Mouse (Mus musculus) forebrain, embryonic 13.5 days (tissue): ENCODE data around the gene Clcnkb. TPM values are rescaled to one million over a fixed set of nuclear protein-coding genes. Genes with fewer than 3 reads are reported as not detected.

Experiments
- ATAC-seq: fragments of 200-750 bp; cut with Nextera tagmentation; 2 replicates; pipeline ENCODE4 v1.8.0; 2017
- H3K27ac ChIP-seq: fragments of 300-500 bp; sonication (generic); 2 replicates; pipeline ENCODE4 v1.5.1; 2015; ENCODE audit warnings: inconsistent platforms, mild to moderate bottlenecking, moderate library complexity
- H3K27me3 ChIP-seq: fragments of 300-500 bp; sonication (generic); 2 replicates; pipeline ENCODE4 v1.6.1; 2015; ENCODE audit warnings: mild to moderate bottlenecking, inconsistent platforms
- H3K36me3 ChIP-seq: fragments of 300-500 bp; sonication (generic); 2 replicates; pipeline ENCODE4 v1.6.1; 2015; ENCODE audit warnings: mild to moderate bottlenecking, inconsistent platforms; ENCODE audit not compliant: poor library complexity, severe bottlenecking
- H3K4me1 ChIP-seq: fragments of 300-500 bp; sonication (generic); 2 replicates; pipeline ENCODE4 v1.6.1; 2015; ENCODE audit warnings: inconsistent platforms
- H3K4me2 ChIP-seq: fragments of 300-500 bp; sonication (generic); 2 replicates; pipeline ENCODE4 v1.6.1; 2015; ENCODE audit warnings: inconsistent platforms, mild to moderate bottlenecking, moderate library complexity
- H3K4me3 ChIP-seq: fragments of 300-500 bp; sonication (generic); 2 replicates; pipeline ENCODE4 v1.5.1; 2015; ENCODE audit warnings: mild to moderate bottlenecking, inconsistent platforms
- H3K9ac ChIP-seq: fragments of 300-500 bp; sonication (generic); 2 replicates; pipeline ENCODE4 v1.6.1; 2015; ENCODE audit warnings: mild to moderate bottlenecking, inconsistent platforms
- H3K9me3 ChIP-seq: fragments of 300-500 bp; sonication (generic); replicated peaks from 2 replicates; pipeline ENCODE4 v1.6.1; 2016; ENCODE audit warnings: inconsistent platforms
- WGBS: fragments of 180-500 bp; shearing (Covaris S2); methylation state at CpG from one replicate; pipeline ENCODE4 v1.1.7; 2015; 5-methylcytosine and 5-hydroxymethylcytosine counted together
- polyA plus RNA-seq: library from polyadenylated mRNA; unstranded; fragments of >200 nt; fragmentation: Nextera tagmentation; extraction: Ambion mirVana; gene quantifications from 2 replicates; pipeline ENCODE4 v1.2.1, GENCODE M21; 2015

The Clcnkb gene
- polyA plus RNA-seq, 1 experiment from 2014 or later = not detected

GRCm38 (mm10) chr4:141391293-141391692 lies 24.5 kb downstream of the Clcnkb start:
- ATAC-seq = no peak
- Histone ChIP-seq H3K27ac (no peak overlapping the region), H3K4me1 (peaks cover 2% of the 10 kb centered on the region; the same call in 1 of the 2 replicates), H3K4me2 (no peak overlapping the region), H3K4me3 (no peak overlapping the region), H3K9me3 (no peaks in the 10 kb centered on the region), H3K9ac (no peak overlapping the region), H3K27me3 (peaks cover 13% of the 10 kb centered on the region; the same call in 1 of the 2 replicates), H3K36me3 (no peaks in the 10 kb centered on the region)
- 74% methylated on average over 12 of the region's 12 CpGs for WGBS

- H3K27ac ChIP-seq = no peak overlapping the region
- no peak overlapping the region for H3K4me2 ChIP-seq
- H3K9me3 ChIP-seq = no peaks in the 10 kb centered on the region
- peaks cover 10% of the 10 kb centered on the region for H3K27me3 ChIP-seq
- whole genome bisulfite sequencing = 71% methylated on average over 18 of the region's 18 CpGs
- no peak overlapping the region for H3K9ac ChIP-seq
- peaks cover 2% of the 10 kb centered on the region; the same call in 1 of the 2 replicates for H3K4me1 ChIP-seq
- no peaks in the 10 kb centered on the region for H3K36me3 ChIP-seq
- no peak for ATAC-seq
- no peak overlapping the region for H3K4me3 ChIP-seq
Measured at GRCm38 (mm10) chr4:141389366-141390150, 26.3 kb downstream of the Clcnkb start.

- Histone ChIP-seq H3K4me2 (no peak overlapping the region), H3K4me1 (peaks cover 4% of the 10 kb centered on the region; the same call in 1 of the 2 replicates), H3K27ac (no peak overlapping the region), H3K4me3 (no peak overlapping the region), H3K36me3 (no peaks in the 10 kb centered on the region), H3K9me3 (no peaks in the 10 kb centered on the region), H3K27me3 (peaks cover 23% of the 10 kb centered on the region), H3K9ac (no peak overlapping the region)
- 66% methylated on average over 5 of the region's 5 CpGs for WGBS
- no peak for ATAC-seq
Measured at GRCm38 (mm10) chr4:141387933-141388332, 27.9 kb downstream of the Clcnkb start.

- no peak overlapping the region for H3K9ac ChIP-seq
- peaks cover 30% of the 10 kb centered on the region for H3K27me3 ChIP-seq
- no peaks in the 10 kb centered on the region for H3K9me3 ChIP-seq
- peak; percentile 36; the same call in 1 of the 2 replicates for ATAC-seq
- no peak overlapping the region for H3K4me2 ChIP-seq
- no peak overlapping the region for H3K4me3 ChIP-seq
- H3K36me3 ChIP-seq = no peaks in the 10 kb centered on the region
- H3K4me1 ChIP-seq = peaks cover 10% of the 10 kb centered on the region
- no peak overlapping the region for H3K27ac ChIP-seq
- 17% methylated on average over 5 of the region's 5 CpGs for WGBS
Measured at GRCm38 (mm10) chr4:141387093-141387784, 28.6 kb downstream of the Clcnkb start.

GRCm38 (mm10) chr4:141386150-141386549 lies 29.7 kb downstream of the Clcnkb start:
- H3K9me3 ChIP-seq = no peaks in the 10 kb centered on the region

GRCm38 (mm10) chr4:141385275-141385674 lies 30.5 kb downstream of the Clcnkb start:
- peaks cover 50% of the 10 kb centered on the region for H3K27me3 ChIP-seq
- 2% methylated on average over 7 of the region's 7 CpGs for WGBS
- H3K36me3 ChIP-seq = no peaks in the 10 kb centered on the region
- H3K4me2 ChIP-seq = no peak overlapping the region
- H3K4me3 ChIP-seq = no peak overlapping the region
- H3K9me3 ChIP-seq = no peaks in the 10 kb centered on the region
- no peak overlapping the region for H3K9ac ChIP-seq
- peaks cover 13% of the 10 kb centered on the region for H3K4me1 ChIP-seq
- no peak for ATAC-seq
- H3K27ac ChIP-seq = no peak overlapping the region

More at GRCm38 (mm10) chr4:141386150-141386549, 29.7 kb downstream of the Clcnkb start:
- 74% methylated on average over 7 of the region's 7 CpGs for WGBS
- Histone ChIP-seq H3K4me3 (no peak overlapping the region), H3K4me1 (peaks cover 13% of the 10 kb centered on the region), H3K4me2 (no peak overlapping the region), H3K9ac (no peak overlapping the region), H3K36me3 (no peaks in the 10 kb centered on the region), H3K27ac (no peak overlapping the region), H3K27me3 (peaks cover 41% of the 10 kb centered on the region)
- no peak for ATAC-seq

- Histone ChIP-seq H3K36me3 (no peaks in the 10 kb centered on the region), H3K4me2 (peak overlapping the region; percentile 62), H3K27ac (no peak overlapping the region), H3K4me1 (peaks cover 11% of the 10 kb centered on the region), H3K9ac (peak overlapping the region; percentile 34), H3K27me3 (peaks cover 52% of the 10 kb centered on the region), H3K9me3 (no peaks in the 10 kb centered on the region), H3K4me3 (peak overlapping the region; percentile 37)
- ATAC-seq = peak; percentile 46; the same call in 1 of the 2 replicates
- 2% methylated on average over 25 of the region's 25 CpGs for WGBS
Measured at GRCm38 (mm10) chr4:141382406-141382805, 33.4 kb downstream of the Clcnkb start.

- Histone ChIP-seq H3K9ac (no peak overlapping the region), H3K4me3 (no peak overlapping the region), H3K9me3 (no peaks in the 10 kb centered on the region), H3K36me3 (no peaks in the 10 kb centered on the region), H3K4me1 (peaks cover 11% of the 10 kb centered on the region), H3K4me2 (no peak overlapping the region), H3K27me3 (peaks cover 46% of the 10 kb centered on the region), H3K27ac (no peak overlapping the region)
- 55% methylated on average over 8 of the region's 8 CpGs for WGBS
- no peak for ATAC-seq
Measured at GRCm38 (mm10) chr4:141379674-141380073, 36.1 kb downstream of the Clcnkb start.

- no peaks in the 10 kb centered on the region for H3K9me3 ChIP-seq
- H3K27me3 ChIP-seq = peaks cover 24% of the 10 kb centered on the region
- ATAC-seq = no peak
- no peak overlapping the region for H3K9ac ChIP-seq
- H3K4me2 ChIP-seq = no peak overlapping the region
- peaks cover 12% of the 10 kb centered on the region for H3K4me1 ChIP-seq
- no peak overlapping the region for H3K4me3 ChIP-seq
- 94% methylated on average over 5 of the region's 5 CpGs for WGBS
- no peaks in the 10 kb centered on the region for H3K36me3 ChIP-seq
- no peak overlapping the region for H3K27ac ChIP-seq
Measured at GRCm38 (mm10) chr4:141372426-141372825, 43.4 kb downstream of the Clcnkb start.

GRCm38 (mm10) chr4:141367997-141368791 lies 47.6 kb downstream of the Clcnkb start, which contains the start of gene Fam131c:
TSS of gene Fam131c (plus strand) at chr4:141368220.
- 2% methylated on average over 18 of the region's 71 CpGs for WGBS
- Histone ChIP-seq H3K4me3 (peak within 1 kb of the TSS; percentile 52), H3K4me2 (peak within 1 kb of the TSS; percentile 97), H3K9me3 (no peaks in the 10 kb centered on the region), H3K36me3 (no peaks in the 10 kb centered on the region), H3K4me1 (peaks cover 12% of the 10 kb centered on the region), H3K9ac (peak within 1 kb of the TSS; percentile 71), H3K27ac (no peak within 1 kb of the TSS), H3K27me3 (peaks cover 59% of the 10 kb centered on the region)
- ATAC-seq = peak; percentile 67

- H3K27ac ChIP-seq = no peak overlapping the region
- WGBS = 67% methylated on average over 7 of the region's 7 CpGs
- ATAC-seq = no peak
- no peak overlapping the region for H3K9ac ChIP-seq
- no peak overlapping the region for H3K4me3 ChIP-seq
- H3K4me2 ChIP-seq = no peak overlapping the region
- peaks cover 66% of the 10 kb centered on the region for H3K27me3 ChIP-seq
- no peaks in the 10 kb centered on the region for H3K36me3 ChIP-seq
- peaks cover 12% of the 10 kb centered on the region for H3K4me1 ChIP-seq
- H3K9me3 ChIP-seq = no peaks in the 10 kb centered on the region
Measured at GRCm38 (mm10) chr4:141365876-141366275, 49.9 kb downstream of the Clcnkb start.
